Mouse (Mus musculus): ENCODE results near the gene Cd83.
A peak's percentile ranks its signal among the peaks of the same experiment; 100 is the strongest.

The Cd83 gene

GRCm38 (mm10) chr13:43784725-43785711 is at the start of gene Cd83:
Gene Cd83 (plus strand): TSS chr13:43784775.
- DNase-seq (ENCODE audit: extremely low read depth, insufficient read length, low spot score), result no peak

GRCm38 (mm10) chr13:43739598-43740275 is 44.8 kb upstream of the Cd83 start:
- peak; percentile 11 for DNase-seq (ENCODE audit: extremely low read depth, insufficient read length, low spot score)

- DNase-seq (ENCODE audit: extremely low read depth, insufficient read length, low spot score), result no peak
These were observed 44.3 kb upstream of the Cd83 start for GRCm38 (mm10) chr13:43740276-43740608.

GRCm38 (mm10) chr13:43742677-43743076 is 41.9 kb upstream of the Cd83 start:
- no peak for DNase-seq (ENCODE audit: extremely low read depth, insufficient read length, low spot score)

DNA sequence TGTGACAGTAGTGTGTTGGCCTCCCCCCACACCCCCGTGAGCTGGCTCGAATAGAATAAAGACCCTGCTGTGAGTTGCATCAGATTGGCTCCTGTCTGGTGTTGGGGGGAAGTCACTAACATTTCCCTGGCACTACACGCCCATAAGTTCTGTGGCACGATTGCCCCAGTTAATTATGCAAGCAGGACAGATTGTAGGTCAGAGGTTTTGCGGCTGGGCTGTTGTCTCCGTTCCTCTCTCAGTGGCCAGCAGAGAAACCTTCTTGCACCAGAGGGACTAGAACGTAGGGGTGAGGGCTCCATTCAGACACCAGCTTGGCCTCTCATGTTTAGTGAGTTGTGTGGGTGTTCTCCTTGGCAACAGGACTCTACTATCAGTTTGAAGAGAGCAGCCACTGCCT is 40.3 kb upstream of the Cd83 start:
- DNase-seq (ENCODE audit: extremely low read depth, insufficient read length, low spot score), result no peak

DNA sequence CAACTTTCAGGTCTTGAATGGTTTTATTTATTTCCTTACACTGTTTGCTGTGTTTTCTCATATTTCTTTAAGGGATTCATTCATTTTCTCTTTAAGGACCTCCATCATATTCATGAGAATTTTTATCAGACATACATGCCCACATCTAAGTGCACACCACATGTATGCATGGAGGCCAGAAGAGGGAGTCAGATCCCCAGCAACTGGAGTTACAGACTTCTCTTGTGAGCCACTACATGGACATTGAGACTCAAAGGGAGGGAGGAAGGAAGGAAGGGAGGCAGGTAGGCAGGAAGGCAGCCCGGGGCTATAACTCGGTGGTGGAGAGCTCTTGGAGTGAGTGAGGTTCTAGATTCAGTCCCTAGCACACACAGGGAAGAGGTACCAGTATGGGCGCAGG is 34.3 kb upstream of the Cd83 start:
- DNase-seq (ENCODE audit: extremely low read depth, insufficient read length, low spot score), result no peak

DNA sequence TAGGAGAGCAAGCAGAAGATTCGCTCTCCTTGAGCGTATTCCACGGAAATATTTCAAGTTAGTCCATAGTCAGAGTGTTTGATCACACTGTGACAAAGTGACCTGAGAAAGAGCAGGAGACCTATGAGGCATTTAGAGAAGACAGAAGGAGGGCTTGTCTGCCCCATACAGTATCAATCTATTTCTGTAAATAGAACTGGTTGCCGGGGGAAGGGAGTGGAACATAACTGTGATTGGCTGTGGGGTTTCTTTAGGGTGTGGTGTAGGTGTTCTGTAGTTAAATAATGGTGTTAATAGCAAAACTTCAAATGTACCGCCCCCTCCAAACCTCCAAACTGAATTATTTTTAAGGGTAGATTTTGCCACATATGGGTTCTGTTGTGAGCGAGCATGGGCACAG is 33.6 kb upstream of the Cd83 start:
- DNase-seq (ENCODE audit: extremely low read depth, insufficient read length, low spot score), result no peak

GRCm38 (mm10) chr13:43752407-43752806 is 32.2 kb upstream of the Cd83 start:
- no peak for DNase-seq (ENCODE audit: extremely low read depth, insufficient read length, low spot score)

DNA sequence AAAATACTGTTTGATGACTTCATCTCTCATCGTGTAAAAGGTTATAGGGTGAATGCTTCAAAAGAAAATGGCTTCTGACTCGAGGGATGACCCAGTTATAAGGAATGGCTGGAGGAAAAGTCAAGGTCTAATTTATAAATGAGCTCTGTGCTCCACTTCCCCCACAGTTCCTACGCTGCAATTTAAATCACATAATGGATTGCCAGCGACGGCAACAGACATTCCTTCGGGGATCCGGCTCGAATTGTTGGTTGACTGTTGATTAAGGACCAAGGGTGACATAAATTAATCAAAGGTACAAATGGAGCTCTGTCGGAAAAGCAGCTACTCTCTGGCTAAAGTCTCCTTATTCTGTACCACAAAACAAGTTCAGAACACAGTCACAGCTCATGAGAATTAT is 30.9 kb upstream of the Cd83 start:
- no peak for DNase-seq (ENCODE audit: extremely low read depth, insufficient read length, low spot score)

GRCm38 (mm10) chr13:43754455-43755128 is 30.0 kb upstream of the Cd83 start:
- DNase-seq (ENCODE audit: extremely low read depth, insufficient read length, low spot score), result no peak

DNA sequence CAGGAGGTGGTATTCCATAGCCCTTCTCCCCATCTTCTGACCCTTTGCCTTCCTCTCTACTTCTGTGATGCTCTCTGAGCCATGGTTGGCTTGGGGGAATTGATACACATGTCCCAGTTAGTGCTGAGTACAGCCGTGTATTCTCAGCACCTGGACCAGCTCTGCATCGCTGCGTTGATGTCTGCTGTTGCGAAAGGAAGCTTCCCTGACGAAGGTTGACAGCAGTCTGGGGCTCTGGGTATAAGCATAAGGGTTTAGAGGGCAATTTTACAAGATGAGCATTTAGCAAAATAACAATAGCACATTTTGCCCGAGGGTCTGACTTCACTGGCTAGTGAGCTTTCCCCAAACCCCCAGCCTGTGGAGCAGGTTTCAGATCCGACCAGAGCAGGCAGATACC is 29.0 kb upstream of the Cd83 start:
- no peak for DNase-seq (ENCODE audit: extremely low read depth, insufficient read length, low spot score)

- DNase-seq (ENCODE audit: extremely low read depth, insufficient read length, low spot score), result no peak
These were observed 23.3 kb upstream of the Cd83 start for GRCm38 (mm10) chr13:43761156-43761855.

GRCm38 (mm10) chr13:43762901-43763300 is 21.7 kb upstream of the Cd83 start:
- DNase-seq (ENCODE audit: extremely low read depth, insufficient read length, low spot score), result no peak

DNA sequence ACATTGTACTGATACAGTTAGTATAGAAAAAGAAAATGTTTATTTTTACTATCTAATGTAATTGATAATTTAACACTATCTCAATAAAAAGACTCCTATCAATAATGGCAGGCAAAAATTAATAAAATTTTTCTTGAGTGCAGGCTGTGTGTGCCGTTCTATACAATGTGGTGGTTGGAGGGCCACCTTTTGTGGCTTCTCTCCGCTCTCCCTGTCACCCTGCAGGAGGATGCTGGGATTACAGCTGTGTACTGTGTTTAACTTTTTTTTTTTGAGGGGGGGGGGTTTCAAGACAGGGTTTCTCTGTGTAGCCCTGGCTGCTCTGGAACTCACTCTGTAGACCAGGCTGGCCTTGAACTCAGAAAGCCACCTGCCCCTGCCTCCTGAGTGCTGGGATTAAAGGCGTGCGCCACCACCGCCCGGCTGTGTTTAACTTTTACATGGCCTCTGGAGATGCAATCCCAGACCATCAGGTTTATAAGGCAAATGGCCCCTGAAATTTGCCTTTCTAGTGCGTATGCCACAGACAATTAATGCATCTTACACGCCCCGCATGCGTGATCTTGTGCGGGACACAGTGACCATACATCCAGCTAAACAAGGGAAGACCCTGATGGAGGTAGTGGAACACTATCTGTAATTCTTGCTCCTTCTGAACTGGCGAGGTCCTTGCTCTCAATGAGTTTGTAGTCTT is 21.1 kb upstream of the Cd83 start:
- DNase-seq (ENCODE audit: extremely low read depth, insufficient read length, low spot score), result no peak

GRCm38 (mm10) chr13:43763995-43764579 is 20.5 kb upstream of the Cd83 start:
- DNase-seq (ENCODE audit: extremely low read depth, insufficient read length, low spot score), result no peak

- DNase-seq (ENCODE audit: extremely low read depth, insufficient read length, low spot score), result no peak
These were observed 19.2 kb upstream of the Cd83 start for GRCm38 (mm10) chr13:43765293-43765814.

DNA sequence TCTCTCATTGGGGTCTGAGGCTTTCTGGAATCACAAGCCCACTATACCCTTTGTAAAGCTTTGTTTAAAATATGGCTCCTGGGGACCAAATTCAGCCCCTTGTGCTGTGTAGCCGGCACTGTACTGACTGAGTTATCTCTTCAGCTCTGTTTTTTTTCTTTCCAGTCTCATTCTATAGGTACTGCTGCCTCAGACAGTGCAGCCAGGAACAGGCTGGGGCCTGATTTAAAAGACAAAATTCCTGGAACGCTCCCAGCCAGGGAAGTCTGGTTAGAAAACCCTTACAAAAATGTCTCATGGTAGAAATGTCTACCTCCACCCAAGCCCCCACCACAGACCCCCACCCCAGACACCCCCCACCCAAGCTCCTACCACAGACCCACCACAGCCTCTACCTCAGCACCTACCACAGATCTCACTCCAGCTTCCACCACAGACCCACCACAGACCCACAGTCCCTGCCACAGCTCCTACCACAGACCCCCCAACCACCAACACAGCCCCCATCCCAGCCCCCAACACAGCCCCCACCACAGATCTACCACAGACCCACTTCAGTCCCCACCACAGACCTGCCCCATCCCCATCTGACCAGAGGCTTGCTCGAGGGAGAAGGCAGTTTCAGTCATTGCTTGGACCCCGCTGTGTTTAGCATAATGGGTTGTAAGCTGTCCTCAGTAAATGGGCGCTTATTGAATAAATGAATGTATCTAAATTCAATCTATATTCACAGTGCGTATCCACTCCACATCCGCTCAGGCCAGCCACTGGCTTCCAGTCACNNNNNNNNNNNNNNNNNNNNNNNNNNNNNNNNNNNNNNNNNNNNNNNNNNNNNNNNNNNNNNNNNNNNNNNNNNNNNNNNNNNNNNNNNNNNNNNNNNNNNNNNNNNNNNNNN is 17.5 kb upstream of the Cd83 start:
- no peak for DNase-seq (ENCODE audit: extremely low read depth, insufficient read length, low spot score)

GRCm38 (mm10) chr13:43773020-43773419 is 11.6 kb upstream of the Cd83 start:
- no peak for DNase-seq (ENCODE audit: extremely low read depth, insufficient read length, low spot score)

Data from 3134 (cell line).